Comparison of ENCODE assay signal across 23 mouse cellular contexts in the genomic region with DNA sequence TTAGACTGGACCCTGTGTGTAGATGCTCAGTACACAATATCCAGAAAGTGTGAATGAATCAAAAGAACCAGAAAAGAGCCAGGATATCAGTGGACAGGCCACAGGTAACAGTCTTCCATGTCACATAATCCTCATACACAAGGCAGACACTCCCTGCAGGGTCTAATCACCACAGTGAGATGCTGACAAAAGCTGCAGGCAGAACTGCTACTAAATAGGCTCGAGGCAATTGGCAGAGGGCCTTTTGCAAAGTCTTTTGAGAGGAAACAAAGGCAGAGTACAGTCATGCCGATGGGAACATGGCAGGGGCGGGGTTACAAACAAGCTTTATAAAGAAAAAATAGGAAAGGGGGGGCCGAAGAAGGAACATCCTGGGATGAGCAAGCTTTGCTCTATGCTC.
DNase-seq lines count a peak whose midpoint lies in the region; ATAC-seq and TF ChIP-seq lines count a peak whose summit lies in the region.
"Had no signal": no experiment of that assay in that cellular context is flagged by ENCODE, and none has a peak within 500 bp of the region (broad histone marks: within the 10 kb centered on the region; RNA-seq: fewer than 3 reads in every experiment).

No protein-coding gene starts in this region.

- H3K27ac ChIP-seq in forebrain, embryonic 11.5 days (ENCODE audit: low read depth, low read length): no peak overlapping the region
- H3K27ac ChIP-seq in forebrain, embryonic 10.5 days: no peak overlapping the region; the same call in 1 of the 2 replicates
- no peak overlapping the region for H3K27ac ChIP-seq in midbrain, embryonic 14.5 days (replicated peaks; ENCODE audit: low read depth, low read length)
- no peak overlapping the region for H3K27ac ChIP-seq in midbrain, embryonic 16.5 days (ENCODE audit: low read length)
- H3K27ac ChIP-seq in forebrain, postnatal 0 days (ENCODE audit: low read depth, low read length): no peak overlapping the region
- H3K27ac ChIP-seq: embryonic facial prominence, embryonic 13.5 days; hindbrain, embryonic 14.5 days; limb, embryonic 12.5 days; liver, embryonic 12.5 days had no signal

- ATAC-seq in forebrain, embryonic 11.5 days (replicated peaks; ENCODE audit: low FRiP score): peak; percentile 83
- ATAC-seq in midbrain, embryonic 14.5 days (ENCODE audit: low FRiP score, low TSS enrichment): no peak
- no peak for ATAC-seq in midbrain, embryonic 16.5 days
- ATAC-seq in forebrain, postnatal 0 days: no peak; the same call in 1 of the 2 replicates
- ATAC-seq: CD4-positive, CD25-positive, alpha-beta regulatory T cell, adult 4 months; intestine, embryonic 16.5 days; liver, embryonic 12.5 days had no signal

- 22% methylated on average over 4 of the region's 4 CpGs for WGBS in forebrain, embryonic 11.5 days
- WGBS in forebrain, embryonic 10.5 days: 39% methylated on average over 4 of the region's 4 CpGs
- WGBS in midbrain, embryonic 14.5 days: 26% methylated on average over 4 of the region's 4 CpGs
- 24% methylated on average over 4 of the region's 4 CpGs for WGBS in midbrain, embryonic 16.5 days
- 4% methylated on average over 4 of the region's 4 CpGs for WGBS in forebrain, postnatal 0 days

- no peak overlapping the region; the same call in 1 of the 2 replicates for H3K9ac ChIP-seq in forebrain, embryonic 11.5 days (ENCODE audit: low read length)
- H3K9ac ChIP-seq in midbrain, embryonic 14.5 days (replicated peaks; ENCODE audit: low read length): no peak overlapping the region
- H3K9ac ChIP-seq in midbrain, embryonic 16.5 days (ENCODE audit: low read depth, low read length): no peak overlapping the region
- H3K9ac ChIP-seq in forebrain, postnatal 0 days: no peak overlapping the region
- H3K9ac ChIP-seq: embryonic facial prominence, embryonic 13.5 days; heart, embryonic 12.5 days; hindbrain, embryonic 14.5 days; limb, embryonic 12.5 days; liver, embryonic 12.5 days had no signal

- peak; percentile 54 for DNase-seq in forebrain, embryonic 11.5 days (ENCODE audit: low spot score)
- DNase-seq in forebrain, embryonic 10.5 days (ENCODE audit: extremely low spot score, low spot score): no peak
- peak; percentile 41 for DNase-seq in midbrain, embryonic 14.5 days
- peak; percentile 5 for DNase-seq in brain, adult 2 months (ENCODE audit: low read depth, low spot score)
- DNase-seq in forebrain, postnatal 0 days: peak; percentile 8
- DNase-seq in gastrocnemius, postnatal 10 days: no peak
- DNase-seq: adrenal gland, adult 2 months; cerebellum, adult 9-11 months; heart, postnatal 14 days; kidney, postnatal 4 days; layer of hippocampus, adult 9-11 months; lung, adult 2 months; thymus, adult 2 months had no signal

- TF ChIP-seq CTCF in forebrain, postnatal 0 days (IDR thresholded peaks at IDR 0.05; ENCODE audit: low read depth): no peak

- no peak overlapping the region for H3K4me3 ChIP-seq in forebrain, embryonic 11.5 days (ENCODE audit: low read depth, low read length)
- H3K4me3 ChIP-seq in forebrain, embryonic 10.5 days: no peak overlapping the region
- no peak overlapping the region for H3K4me3 ChIP-seq in midbrain, embryonic 14.5 days (replicated peaks; ENCODE audit: low read depth, low read length)
- H3K4me3 ChIP-seq in midbrain, embryonic 16.5 days (ENCODE audit: low read depth, low read length): no peak overlapping the region
- no peak overlapping the region for H3K4me3 ChIP-seq in forebrain, postnatal 0 days (ENCODE audit: low read depth, low read length)
- H3K4me3 ChIP-seq: embryonic facial prominence, embryonic 13.5 days; heart, embryonic 12.5 days; limb, embryonic 12.5 days; liver, embryonic 12.5 days; megakaryocyte, embryonic 14.5 days; myocyte had no signal

- no peaks in the 10 kb centered on the region for H3K36me3 ChIP-seq in forebrain, embryonic 11.5 days (ENCODE audit: control insufficient read depth, insufficient read depth, low read length)
- no peaks in the 10 kb centered on the region for H3K36me3 ChIP-seq in forebrain, embryonic 10.5 days (replicated peaks)
- H3K36me3 ChIP-seq in midbrain, embryonic 14.5 days (ENCODE audit: control insufficient read depth, insufficient read depth, low read length): no peaks in the 10 kb centered on the region
- H3K36me3 ChIP-seq in midbrain, embryonic 16.5 days (ENCODE audit: control insufficient read depth, insufficient read depth, low read length): no peaks in the 10 kb centered on the region
- no peaks in the 10 kb centered on the region for H3K36me3 ChIP-seq in forebrain, postnatal 0 days (ENCODE audit: insufficient read depth)
- H3K36me3 ChIP-seq: embryonic facial prominence, embryonic 13.5 days; heart, embryonic 12.5 days; limb, embryonic 12.5 days; liver, embryonic 12.5 days had no signal

- no peaks in the 10 kb centered on the region for H3K9me3 ChIP-seq in forebrain, embryonic 11.5 days (ENCODE audit: control insufficient read depth, low read length)
- H3K9me3 ChIP-seq in forebrain, embryonic 10.5 days: no peaks in the 10 kb centered on the region
- H3K9me3 ChIP-seq in midbrain, embryonic 14.5 days (ENCODE audit: control insufficient read depth, low read length): no peaks in the 10 kb centered on the region
- no peaks in the 10 kb centered on the region for H3K9me3 ChIP-seq in midbrain, embryonic 16.5 days (replicated peaks; ENCODE audit: control insufficient read depth, low read length, poor library complexity, severe bottlenecking)
- H3K9me3 ChIP-seq in forebrain, postnatal 0 days (ENCODE audit: low read length): no peaks in the 10 kb centered on the region
- H3K9me3 ChIP-seq: embryonic facial prominence, embryonic 13.5 days; heart, embryonic 12.5 days; limb, embryonic 12.5 days; liver, embryonic 12.5 days had no signal

- H3K27me3 ChIP-seq in forebrain, embryonic 11.5 days (ENCODE audit: control insufficient read depth, insufficient read depth, low read length): no peaks in the 10 kb centered on the region
- no peaks in the 10 kb centered on the region for H3K27me3 ChIP-seq in forebrain, embryonic 10.5 days (ENCODE audit: poor library complexity, severe bottlenecking)
- no peaks in the 10 kb centered on the region for H3K27me3 ChIP-seq in midbrain, embryonic 14.5 days (ENCODE audit: control insufficient read depth, insufficient read depth, low read length)
- no peaks in the 10 kb centered on the region for H3K27me3 ChIP-seq in midbrain, embryonic 16.5 days (ENCODE audit: control insufficient read depth, insufficient read depth, low read depth, low read length)
- no peaks in the 10 kb centered on the region for H3K27me3 ChIP-seq in forebrain, postnatal 0 days (ENCODE audit: insufficient read depth, low read length)
- H3K27me3 ChIP-seq: embryonic facial prominence, embryonic 13.5 days; heart, embryonic 12.5 days; limb, embryonic 12.5 days; liver, embryonic 12.5 days; megakaryocyte, embryonic 14.5 days had no signal

- H3K4me2 ChIP-seq in forebrain, embryonic 11.5 days (ENCODE audit: low read depth, low read length, severe bottlenecking): no peak overlapping the region
- H3K4me2 ChIP-seq in midbrain, embryonic 14.5 days (ENCODE audit: low read length): no peak overlapping the region
- H3K4me2 ChIP-seq in midbrain, embryonic 16.5 days (ENCODE audit: low read length): no peak overlapping the region
- H3K4me2 ChIP-seq in forebrain, postnatal 0 days (ENCODE audit: low read depth): no peak overlapping the region
- H3K4me2 ChIP-seq: embryonic facial prominence, embryonic 13.5 days; heart, embryonic 12.5 days; hindbrain, embryonic 14.5 days; limb, embryonic 12.5 days; liver, embryonic 12.5 days had no signal

- H3K4me1 ChIP-seq in forebrain, embryonic 11.5 days (replicated peaks; ENCODE audit: control insufficient read depth, insufficient read depth, low read length): peaks cover 6% of the 10 kb centered on the region; the same call in 1 of the 2 replicates
- peaks cover 10% of the 10 kb centered on the region for H3K4me1 ChIP-seq in forebrain, embryonic 10.5 days
- H3K4me1 ChIP-seq in midbrain, embryonic 14.5 days (ENCODE audit: control insufficient read depth, insufficient read depth, low read length): no peaks in the 10 kb centered on the region
- H3K4me1 ChIP-seq in midbrain, embryonic 16.5 days (ENCODE audit: control insufficient read depth, insufficient read depth, low read length): peaks cover 5% of the 10 kb centered on the region; the same call in 1 of the 2 replicates
- no peaks in the 10 kb centered on the region for H3K4me1 ChIP-seq in forebrain, postnatal 0 days (ENCODE audit: insufficient read depth)
- H3K4me1 ChIP-seq: embryonic facial prominence, embryonic 13.5 days; heart, embryonic 12.5 days; limb, embryonic 12.5 days; liver, embryonic 12.5 days; megakaryocyte, embryonic 14.5 days had no signal

Comparison
In these comparisons a context has a peak if more than half of its experiments do, and no peak if none do; other contexts are left out.
1. DNase-seq: peak in forebrain, embryonic 11.5 days (single experiment), midbrain, embryonic 14.5 days (single experiment), brain, adult 2 months (single experiment) and forebrain, postnatal 0 days (single experiment); none in forebrain, embryonic 10.5 days (single experiment) and gastrocnemius, postnatal 10 days (single experiment).